In genomic region chr17:83873363-83874141, GRCm38 (mm10) we compare ENCODE assay signal across 7 mouse cellular contexts. TPM values are rescaled to one million over a fixed set of nuclear protein-coding genes. Genes with fewer than 3 reads are reported as not detected.
DNase-seq lines count a peak whose midpoint lies in the region; ATAC-seq and TF ChIP-seq lines count a peak whose summit lies in the region.

No protein-coding gene starts in this region.

- peaks cover 0 to 4% of the 10 kb centered on the region in 2 experiments; a peak in 1 of 4 replicates for H3K4me1 ChIP-seq in ES-E14 (ENCODE audit: control insufficient read depth in 2 of 2, insufficient read depth in 2 of 2, low read length in 2 of 2, poor library complexity in 1 of 2)
- H3K4me1 ChIP-seq in heart, embryonic 13.5 days: peaks cover 5% of the 10 kb centered on the region
- peaks cover 11% of the 10 kb centered on the region for H3K4me1 ChIP-seq in limb, embryonic 12.5 days (replicated peaks)
- peaks cover 5% of the 10 kb centered on the region for H3K4me1 ChIP-seq in testis, adult 2 months (ENCODE audit: control insufficient read depth, insufficient read depth, low read length)

- in situ Hi-C loops in ES-E14 (cut with MboI; ENCODE audit: low sequenced_read_pairs in 2 of 2, unreplicated experiment in 2 of 2): no loop called here

- H3K27me3 ChIP-seq in heart, embryonic 13.5 days (replicated peaks): no peaks in the 10 kb centered on the region
- H3K27me3 ChIP-seq in limb, embryonic 12.5 days: no peaks in the 10 kb centered on the region; the same call in 1 of the 2 replicates
- H3K27me3 ChIP-seq in testis, adult 2 months (ENCODE audit: control insufficient read depth, insufficient read depth, low read length): no peaks in the 10 kb centered on the region

- no peak overlapping the region for H3K4me3 ChIP-seq in ES-E14 (ENCODE audit: insufficient read depth in 1 of 2, low read depth in 1 of 2, low read length in 2 of 2, poor library complexity in 1 of 2, severe bottlenecking in 1 of 2)
- H3K4me3 ChIP-seq in heart, embryonic 13.5 days: no peak overlapping the region
- H3K4me3 ChIP-seq in limb, embryonic 12.5 days (replicated peaks): no peak overlapping the region
- no peak overlapping the region for H3K4me3 ChIP-seq in testis, adult 2 months (ENCODE audit: control insufficient read depth, low read depth, low read length)

- TF ChIP-seq CTCF in testis, adult 2 months (IDR thresholded peaks at IDR 0.05; ENCODE audit: control insufficient read depth, insufficient read depth, insufficient replicate concordance, low read depth, low read length): no peak

- DNase-seq in 3T3-L1 (ENCODE audit: low read depth, low spot score) (peak; percentile 46), ES-E14 (ENCODE audit: low read depth, low spot score) (no peak)
- no peak for DNase-seq in thymus, postnatal 4 days
- no peak for DNase-seq in right cerebral cortex, postnatal 36 days (ENCODE audit: low spot score in 2 of 2)

- no peak for TF ChIP-seq POLR2A in testis, adult 2 months (IDR thresholded peaks at IDR 0.05; ENCODE audit: control insufficient read depth, low read depth, low read length)

- H3K9me3 ChIP-seq in ES-E14 (ENCODE audit: control insufficient read depth, insufficient read depth, low read depth, low read length): no peaks in the 10 kb centered on the region
- no peaks in the 10 kb centered on the region for H3K9me3 ChIP-seq in heart, embryonic 13.5 days
- peaks cover 14% of the 10 kb centered on the region for H3K9me3 ChIP-seq in limb, embryonic 12.5 days

- WGBS in heart, embryonic 13.5 days: 71% methylated on average over 19 of the region's 19 CpGs
- 66% methylated on average over 19 of the region's 19 CpGs for WGBS in limb, embryonic 12.5 days

- H3K27ac ChIP-seq in ES-E14 (ENCODE audit: insufficient read depth, low read depth, low read length, poor library complexity, severe bottlenecking): no peak overlapping the region
- H3K27ac ChIP-seq in heart, embryonic 13.5 days (replicated peaks): peak overlapping the region; percentile 36; the same call in 1 of the 2 replicates
- peak overlapping the region; percentile 66 for H3K27ac ChIP-seq in limb, embryonic 12.5 days
- 0 out of 2 replicates have a peak overlapping the region, but pooled peaks have one; percentile 23 for H3K27ac ChIP-seq in testis, adult 2 months (ENCODE audit: control insufficient read depth, insufficient read depth, low read depth, low read length)

- H3K9ac ChIP-seq in ES-E14 (ENCODE audit: insufficient read depth, low read depth, low read length, poor library complexity, severe bottlenecking): peak overlapping the region; percentile 15; the same call in 1 of the 2 replicates
- no peak overlapping the region for H3K9ac ChIP-seq in heart, embryonic 13.5 days
- H3K9ac ChIP-seq in limb, embryonic 12.5 days (replicated peaks): no peak overlapping the region

- ATAC-seq in heart, embryonic 13.5 days (ENCODE audit: extremely low read depth, insufficient number of reproducible peaks, low FRiP score, low TSS enrichment): no peak
- ATAC-seq in limb, embryonic 12.5 days (ENCODE audit: insufficient number of reproducible peaks, insufficient read depth, low FRiP score, low TSS enrichment, low read depth): no peak

- H3K4me2 ChIP-seq in heart, embryonic 13.5 days: no peak overlapping the region
- H3K4me2 ChIP-seq in limb, embryonic 12.5 days: peak overlapping the region; percentile 25; the same call in 1 of the 2 replicates

- H3K36me3 ChIP-seq in ES-E14 (ENCODE audit: control insufficient read depth, insufficient read depth, low read length, poor library complexity, severe bottlenecking): no peaks in the 10 kb centered on the region
- no peaks in the 10 kb centered on the region for H3K36me3 ChIP-seq in heart, embryonic 13.5 days
- H3K36me3 ChIP-seq in limb, embryonic 12.5 days: no peaks in the 10 kb centered on the region
- H3K36me3 ChIP-seq in testis, adult 2 months (ENCODE audit: control insufficient read depth, insufficient read depth, low read length): no peaks in the 10 kb centered on the region

TF ChIP-seq in ES-E14, 5 proteins besides CTCF, POLR2A, EP300 and RAD21:
- TF ChIP-seq ZNF384 (IDR thresholded peaks at IDR 0.05; ENCODE audit: low read depth, low read length) (no peak), CHD2 (IDR thresholded peaks at IDR 0.05; ENCODE audit: low read depth, low read length) (no peak), HCFC1 (IDR thresholded peaks at IDR 0.05; ENCODE audit: borderline replicate concordance, insufficient read depth, low read length) (no peak), MAFK (IDR thresholded peaks at IDR 0.05; ENCODE audit: insufficient read depth, low read depth, low read length) (no peak), ZC3H11A (IDR thresholded peaks at IDR 0.05; ENCODE audit: borderline replicate concordance, low read depth, low read length) (no peak)
TF ChIP-seq in ES-E14: peak in this region for 0.

RNA-seq across cellular contexts. Expression of gene Haao, which starts 25.8 kb away (rescaled TPM):
- 0.54 and 0.79 TPM in 2 replicates for total RNA-seq in ES-E14 (2012; rRNA removed)
- 0.19 and 1.3 TPM in 2 replicates for polyA plus RNA-seq in heart, embryonic 13.5 days (2015; fragmentation: Nextera tagmentation; extraction: Ambion mirVana)
- 0.35 and 0.94 TPM in 2 replicates for polyA plus RNA-seq in limb, embryonic 12.5 days (2016; fragmentation: Nextera tagmentation; extraction: Ambion mirVana)
- 0.18 and 0.19 TPM in 2 replicates for polyA plus RNA-seq in testis, adult 2 months (2012; rRNA removed)
